Comparison of ENCODE assay signal across 16 mouse cellular contexts in the genomic region with DNA sequence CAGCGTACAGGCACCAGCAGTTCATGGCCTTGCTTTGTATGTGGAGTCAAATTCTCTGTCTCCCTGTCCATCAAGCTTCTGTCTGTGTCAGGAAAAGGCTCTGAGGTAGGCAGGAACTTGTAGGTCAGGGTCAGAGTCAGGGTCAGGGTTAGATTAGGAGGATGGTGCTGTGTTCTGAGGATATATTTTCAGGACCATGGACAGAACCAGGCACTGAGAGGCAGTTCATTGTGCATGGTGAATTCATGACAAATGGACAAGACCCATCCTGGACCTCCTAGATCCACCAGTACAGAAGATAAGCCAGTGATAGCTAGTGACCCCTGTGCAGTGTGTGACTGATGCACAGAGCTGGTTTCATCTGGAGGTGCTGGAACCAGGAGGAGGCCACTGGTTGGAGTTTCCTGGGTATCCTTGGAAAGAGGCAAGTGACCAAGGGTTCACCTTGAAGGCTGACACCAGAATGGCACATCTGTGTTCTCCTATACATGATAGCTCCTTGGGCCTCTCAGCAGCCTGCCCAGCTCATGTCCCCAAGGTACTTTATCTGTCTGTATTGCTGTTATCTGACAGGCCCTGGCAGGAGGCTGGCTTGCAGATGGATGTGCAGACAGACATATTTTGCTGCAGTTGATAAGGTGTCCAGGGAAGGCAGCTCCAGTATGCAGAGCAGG.
A peak's percentile ranks its signal among the peaks of the same experiment; 100 is the strongest.
DNase-seq lines count a peak whose midpoint lies in the region; ATAC-seq lines count a peak whose summit lies in the region.
"Had no signal": no experiment of that assay in that cellular context is flagged by ENCODE, and none has a peak within 500 bp of the region (broad histone marks: within the 10 kb centered on the region; RNA-seq: fewer than 3 reads in every experiment).

No protein-coding gene starts in this region.

- H3K27ac ChIP-seq in heart, embryonic 10.5 days: no peak overlapping the region
- H3K27ac ChIP-seq in embryonic facial prominence, embryonic 14.5 days (replicated peaks; ENCODE audit: low read depth, low read length): no peak overlapping the region
- H3K27ac ChIP-seq in kidney, embryonic 14.5 days (ENCODE audit: low read depth, low read length): no peak overlapping the region
- H3K27ac ChIP-seq: liver, embryonic 12.5 days; macrophage had no signal

- H3K4me2 ChIP-seq in embryonic facial prominence, embryonic 14.5 days (ENCODE audit: low read depth, low read length): no peak overlapping the region
- H3K4me2 ChIP-seq in kidney, embryonic 14.5 days (replicated peaks; ENCODE audit: low read depth, low read length): no peak overlapping the region
- H3K4me2 ChIP-seq: liver, embryonic 12.5 days had no signal

- H3K9ac ChIP-seq in embryonic facial prominence, embryonic 14.5 days (ENCODE audit: low read depth, low read length): no peak overlapping the region
- no peak overlapping the region for H3K9ac ChIP-seq in kidney, embryonic 14.5 days (ENCODE audit: low read depth, low read length)
- H3K9ac ChIP-seq: liver, embryonic 12.5 days had no signal

- H3K9me3 ChIP-seq in heart, embryonic 10.5 days: peaks cover 3% of the 10 kb centered on the region; the same call in 1 of the 2 replicates
- no peaks in the 10 kb centered on the region for H3K9me3 ChIP-seq in embryonic facial prominence, embryonic 14.5 days (ENCODE audit: control insufficient read depth, low read length)
- no peaks in the 10 kb centered on the region for H3K9me3 ChIP-seq in kidney, embryonic 14.5 days (ENCODE audit: control insufficient read depth, low read length)

- no peaks in the 10 kb centered on the region; the same call in 1 of the 2 replicates for H3K27me3 ChIP-seq in heart, embryonic 10.5 days (ENCODE audit: insufficient read depth, poor library complexity, severe bottlenecking)
- H3K27me3 ChIP-seq in embryonic facial prominence, embryonic 14.5 days (replicated peaks; ENCODE audit: control insufficient read depth, insufficient read depth, low read length): no peaks in the 10 kb centered on the region
- H3K27me3 ChIP-seq in kidney, embryonic 14.5 days (ENCODE audit: control insufficient read depth, insufficient read depth, low read length): no peaks in the 10 kb centered on the region
- H3K27me3 ChIP-seq: liver, embryonic 12.5 days had no signal

- WGBS in heart, embryonic 10.5 days: 98% methylated on average over 1 of the region's 1 CpGs
- WGBS in embryonic facial prominence, embryonic 14.5 days: 97% methylated on average over 1 of the region's 1 CpGs
- 92% methylated on average over 1 of the region's 1 CpGs for WGBS in kidney, embryonic 14.5 days

- no peaks in the 10 kb centered on the region for H3K36me3 ChIP-seq in heart, embryonic 10.5 days
- no peaks in the 10 kb centered on the region for H3K36me3 ChIP-seq in embryonic facial prominence, embryonic 14.5 days (ENCODE audit: control insufficient read depth, insufficient read depth, low read length)
- H3K36me3 ChIP-seq in kidney, embryonic 14.5 days (ENCODE audit: control insufficient read depth, insufficient read depth, low read length): no peaks in the 10 kb centered on the region
- H3K36me3 ChIP-seq: liver, embryonic 12.5 days had no signal

- ATAC-seq in embryonic facial prominence, embryonic 14.5 days (ENCODE audit: low read depth): no peak
- ATAC-seq in megakaryocyte-erythroid progenitor cell, adult 5-6 weeks (replicated peaks; ENCODE audit: low FRiP score, low TSS enrichment, poor library complexity, severe bottlenecking): no peak
- ATAC-seq in kidney, embryonic 14.5 days (ENCODE audit: low FRiP score, low TSS enrichment): no peak
- no peak for ATAC-seq in megakaryocyte, adult 5-6 weeks (ENCODE audit: poor library complexity, severe bottlenecking)
- ATAC-seq: intestine, postnatal 0 days; liver, embryonic 12.5 days had no signal

- H3K4me3 ChIP-seq in heart, embryonic 10.5 days: no peak overlapping the region
- H3K4me3 ChIP-seq in embryonic facial prominence, embryonic 14.5 days (ENCODE audit: low read depth, low read length): no peak overlapping the region
- no peak overlapping the region for H3K4me3 ChIP-seq in kidney, embryonic 14.5 days (ENCODE audit: low read length)
- H3K4me3 ChIP-seq: layer of hippocampus, adult 2 months; liver, embryonic 12.5 days had no signal

- peak; percentile 71 for DNase-seq in heart, embryonic 10.5 days (ENCODE audit: low spot score)
- DNase-seq in heart, adult 9 months (ENCODE audit: low spot score in 2 of 2): no peak
- DNase-seq in 3T3-L1 (ENCODE audit: low read depth, low spot score): peak; percentile 6
- peak; percentile 35 for DNase-seq in ZHBTc4 (ENCODE audit: low read depth, low spot score)
- peak; percentile 20 for DNase-seq in embryonic facial prominence, embryonic 14.5 days (ENCODE audit: low spot score)
- DNase-seq: adrenal gland, adult 8-10 months; B cell, adult 2 months; cerebellum, postnatal 36 days; thymus, postnatal 4 days had no signal

- 0 out of 2 replicates have a peak, but pooled peaks cover 5% of the 10 kb centered on the region for H3K4me1 ChIP-seq in heart, embryonic 10.5 days
- H3K4me1 ChIP-seq in embryonic facial prominence, embryonic 14.5 days (ENCODE audit: control insufficient read depth, insufficient read depth, low read length): no peaks in the 10 kb centered on the region
- H3K4me1 ChIP-seq in kidney, embryonic 14.5 days (ENCODE audit: control insufficient read depth, insufficient read depth, low read length): no peaks in the 10 kb centered on the region
- H3K4me1 ChIP-seq: liver, embryonic 12.5 days had no signal

Comparison
In these comparisons a context has a peak if more than half of its experiments do, and no peak if none do; other contexts are left out.
1. DNase-seq: peak in heart, embryonic 10.5 days (single experiment), 3T3-L1 (single experiment), ZHBTc4 (single experiment) and embryonic facial prominence, embryonic 14.5 days (single experiment); none in heart, adult 9 months (0 of 2).